Mouse (Mus musculus) testis, adult 2 months (tissue): ENCODE measurements around the gene 4930402F06Rik. TPM values are rescaled to one million over a fixed set of nuclear protein-coding genes. Genes with fewer than 3 reads are reported as not detected.

Experiments
- H3K27ac ChIP-seq: fragments of 200-500 bp; 2 replicates; pipeline ENCODE4 v1.5.1; 2012; ENCODE audit warnings: low read depth, low read length; ENCODE audit not compliant: control insufficient read depth, insufficient read depth
- H3K27me3 ChIP-seq: fragments of 200-500 bp; 2 replicates; pipeline ENCODE4 v1.6.1; 2012; ENCODE audit warnings: mild to moderate bottlenecking, low read length, moderate library complexity; ENCODE audit not compliant: control insufficient read depth, insufficient read depth
- H3K36me3 ChIP-seq: fragments of 200-500 bp; 2 replicates; pipeline ENCODE4 v1.6.1; 2012; ENCODE audit warnings: mild to moderate bottlenecking, low read length; ENCODE audit not compliant: control insufficient read depth, insufficient read depth
- H3K4me1 ChIP-seq: fragments of 200-500 bp; 2 replicates; pipeline ENCODE4 v1.6.1; 2012; ENCODE audit warnings: low read length; ENCODE audit not compliant: control insufficient read depth, insufficient read depth
- H3K4me3 ChIP-seq: fragments of 200-500 bp; 2 replicates; pipeline ENCODE4 v1.5.1; 2012; ENCODE audit warnings: low read depth, mild to moderate bottlenecking, low read length, moderate library complexity, mixed read lengths; ENCODE audit not compliant: control insufficient read depth
- CTCF ChIP-seq: fragments of 200-500 bp; IDR thresholded peaks from 2 replicates; pipeline ENCODE4 v1.5.1; 2012; ENCODE audit warnings: low read depth, mild to moderate bottlenecking, inconsistent platforms, low read length, moderate library complexity; ENCODE audit not compliant: control insufficient read depth, insufficient read depth, insufficient replicate concordance
- POLR2A ChIP-seq: fragments of 200-500 bp; IDR thresholded peaks from 2 replicates; pipeline ENCODE4 v1.6.1; 2012; ENCODE audit warnings: low read depth, mild to moderate bottlenecking, inconsistent platforms, low read length, moderate library complexity; ENCODE audit not compliant: control insufficient read depth
- polyA plus RNA-seq: library from polyadenylated mRNA; depleted of rRNA; stranded (reverse); fragments of >200 nt; gene quantifications from 2 replicates; pipeline ENCODE4 v1.2.3, GENCODE M21; 2012; rRNA removed

4930402F06Rik gene
- polyA plus RNA-seq, result 3.3 and 4.5 TPM in 2 replicates

DNA sequence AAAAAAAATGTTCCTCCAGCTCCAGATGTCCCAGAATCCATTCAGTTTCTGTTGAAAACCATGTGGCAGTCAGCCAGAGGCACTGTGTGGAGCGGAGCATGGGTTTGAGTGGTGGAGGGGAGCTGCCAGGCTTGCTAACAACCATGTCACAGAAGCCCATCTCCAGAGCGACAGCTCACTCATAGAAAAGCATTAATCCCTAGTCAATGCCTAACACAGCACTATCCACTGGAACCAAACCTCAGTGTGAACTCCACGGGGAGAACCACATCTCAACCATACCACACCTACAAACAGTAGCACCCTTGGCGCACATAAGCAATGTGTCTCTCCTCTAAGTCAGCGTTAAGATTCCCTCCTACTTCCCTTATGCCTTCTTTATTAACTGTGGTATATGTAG, at the start of gene 4930402F06Rik:
4930402F06Rik (minus strand) TSS at position 80 of the 400 bp plus-strand sequence.
- no peak within 1 kb of the TSS for H3K27ac ChIP-seq
- no peaks in the 10 kb centered on the region for H3K27me3 ChIP-seq
- H3K4me3 ChIP-seq, result peak within 1 kb of the TSS; percentile 71
- H3K36me3 ChIP-seq, result no peaks in the 10 kb centered on the region
- H3K4me1 ChIP-seq, result peaks cover 8% of the 10 kb centered on the region
- no peak for TF ChIP-seq CTCF
- no peak for TF ChIP-seq POLR2A

DNA sequence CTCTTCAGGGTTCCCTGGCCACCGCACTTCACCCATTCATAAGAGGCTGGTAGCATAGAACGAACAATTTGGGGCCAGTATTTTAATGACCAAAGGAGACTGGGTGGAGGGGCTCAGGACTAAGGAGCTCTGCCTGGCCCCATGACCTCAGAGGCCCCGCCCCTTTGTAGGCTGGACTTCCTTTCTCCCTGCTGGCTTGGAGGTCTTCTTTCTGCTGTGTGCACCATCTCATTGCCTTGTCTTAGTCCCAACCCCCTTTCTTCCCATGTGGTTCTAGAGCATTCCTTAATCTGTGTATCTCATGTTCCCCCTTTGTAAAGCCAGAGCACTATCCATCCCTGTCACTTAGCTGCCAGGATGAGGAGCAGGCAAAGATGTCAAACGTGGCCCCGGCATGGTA, 49.3 kb upstream of the 4930402F06Rik start:
- no peak for TF ChIP-seq CTCF
- TF ChIP-seq POLR2A, result no peak
- no peaks in the 10 kb centered on the region for H3K27me3 ChIP-seq
- H3K36me3 ChIP-seq, result no peaks in the 10 kb centered on the region
- H3K27ac ChIP-seq, result no peak overlapping the region
- H3K4me3 ChIP-seq, result no peak overlapping the region
- H3K4me1 ChIP-seq, result peaks cover 16% of the 10 kb centered on the region

DNA sequence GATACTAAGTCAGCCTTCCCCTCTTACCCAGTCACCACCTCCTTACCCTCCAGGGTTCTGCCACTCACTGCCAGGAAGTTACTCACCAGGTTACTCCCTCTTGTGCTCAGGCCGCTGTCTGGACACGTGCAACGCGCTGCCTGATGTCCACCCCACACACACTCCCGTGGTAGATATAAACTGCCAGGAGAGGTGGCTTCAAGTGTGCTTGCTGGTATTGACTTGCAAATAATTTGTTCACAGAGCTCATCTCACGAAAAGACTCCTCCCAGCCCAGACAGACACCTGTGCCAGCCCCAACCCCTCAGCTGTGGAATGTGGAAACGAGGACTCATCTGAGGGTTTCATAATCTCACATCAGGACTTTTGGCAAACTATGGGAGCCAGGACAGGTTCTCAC, 48.6 kb upstream of the 4930402F06Rik start:
- H3K36me3 ChIP-seq, result no peaks in the 10 kb centered on the region
- no peak for TF ChIP-seq POLR2A
- TF ChIP-seq CTCF, result no peak
- H3K27me3 ChIP-seq, result no peaks in the 10 kb centered on the region
- peaks cover 16% of the 10 kb centered on the region for H3K4me1 ChIP-seq
- H3K4me3 ChIP-seq, result no peak overlapping the region
- no peak overlapping the region for H3K27ac ChIP-seq

DNA sequence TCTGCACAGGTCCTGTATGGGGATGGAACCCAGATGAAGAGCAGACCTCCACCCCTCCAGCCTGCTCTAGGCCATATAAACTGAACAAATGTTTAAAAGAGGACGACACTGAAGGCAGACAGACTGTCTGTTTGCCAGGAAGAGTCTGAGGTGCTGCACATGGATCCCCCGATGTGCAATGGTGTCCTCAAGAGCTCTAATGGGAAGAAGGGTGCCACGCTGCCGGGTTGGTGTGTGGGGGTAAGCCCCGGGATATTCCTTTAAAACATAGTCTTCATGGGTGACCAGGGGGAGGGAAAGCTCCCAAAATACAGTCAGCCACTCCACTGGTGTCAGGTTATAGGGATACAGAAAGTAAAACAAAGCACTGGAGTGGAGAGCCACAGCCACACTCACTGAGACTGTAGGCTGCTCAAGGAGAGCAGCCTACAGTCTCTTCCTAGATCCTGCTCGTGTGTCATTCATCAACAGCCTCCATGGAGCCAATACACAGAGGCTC, 47.8 kb upstream of the 4930402F06Rik start:
- Histone ChIP-seq H3K36me3 (no peaks in the 10 kb centered on the region), H3K27me3 (no peaks in the 10 kb centered on the region), H3K4me3 (no peak overlapping the region), H3K4me1 (peaks cover 16% of the 10 kb centered on the region), H3K27ac (peak overlapping the region; percentile 69)
- no peak for TF ChIP-seq CTCF
- no peak for TF ChIP-seq POLR2A

DNA sequence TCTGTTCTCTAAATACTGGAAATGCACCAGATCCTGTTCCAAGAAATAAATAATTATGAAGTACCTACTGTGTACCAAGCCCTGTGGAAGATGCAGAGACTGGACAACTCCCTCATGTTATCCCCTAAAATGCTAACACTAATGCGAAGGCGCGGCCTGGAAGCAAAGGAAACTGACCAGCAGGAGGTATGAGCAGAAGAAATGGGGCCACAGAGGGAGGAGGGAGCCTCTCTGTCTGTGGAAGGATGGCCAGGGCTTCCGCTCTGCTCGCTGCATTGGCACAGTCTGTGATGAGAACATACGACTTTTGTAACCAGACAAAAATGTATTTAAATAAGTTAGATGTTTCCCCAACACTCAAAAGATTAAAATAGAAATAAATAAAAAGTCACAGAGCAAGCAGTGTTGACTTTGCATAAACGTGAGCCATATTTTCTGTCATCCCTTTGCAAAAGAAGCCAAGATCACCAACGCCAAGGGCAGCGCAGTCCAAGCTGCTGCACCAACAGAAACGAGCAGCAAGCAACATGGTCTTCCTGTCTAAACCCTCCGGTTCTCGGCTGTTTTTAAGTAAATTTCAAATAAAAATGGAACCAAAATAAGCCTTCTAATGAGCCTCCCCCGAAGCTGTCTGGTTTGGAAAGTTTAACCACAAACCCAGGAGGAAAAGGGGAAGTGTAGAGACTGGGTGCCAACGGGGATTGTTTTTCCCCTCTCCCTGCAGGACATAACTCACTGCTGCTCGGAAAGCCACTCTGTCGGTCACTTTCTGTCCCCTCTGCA, 47.2 kb upstream of the 4930402F06Rik start:
- H3K27ac ChIP-seq, result peak overlapping the region; percentile 69
- no peaks in the 10 kb centered on the region for H3K27me3 ChIP-seq
- no peak overlapping the region for H3K4me3 ChIP-seq
- no peaks in the 10 kb centered on the region for H3K36me3 ChIP-seq
- H3K4me1 ChIP-seq, result peaks cover 16% of the 10 kb centered on the region
- TF ChIP-seq CTCF (no peak), POLR2A (no peak)

DNA sequence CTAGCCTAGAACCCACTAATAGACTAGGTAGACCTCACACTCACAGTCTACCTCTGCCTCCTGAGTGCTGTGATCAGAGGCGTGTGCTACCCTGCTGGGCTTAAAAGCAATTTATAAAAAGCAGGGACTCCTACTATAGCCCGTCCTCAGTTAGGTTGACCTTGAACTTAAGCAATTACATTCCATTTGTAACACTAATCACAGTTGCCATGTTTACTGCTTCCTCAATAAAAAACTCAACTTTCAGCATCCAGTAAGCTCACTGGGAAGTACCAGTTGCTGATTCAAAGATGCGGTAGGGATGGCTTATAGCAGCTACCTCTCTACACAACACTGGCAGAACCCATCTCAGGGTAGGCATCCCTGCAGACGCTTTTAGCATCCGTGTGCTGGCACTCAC, 46.4 kb upstream of the 4930402F06Rik start:
- no peaks in the 10 kb centered on the region for H3K36me3 ChIP-seq
- peaks cover 16% of the 10 kb centered on the region for H3K4me1 ChIP-seq
- no peak overlapping the region for H3K4me3 ChIP-seq
- H3K27me3 ChIP-seq, result no peaks in the 10 kb centered on the region
- TF ChIP-seq CTCF, result no peak
- no peak for TF ChIP-seq POLR2A
- no peak overlapping the region; the same call in 1 of the 2 replicates for H3K27ac ChIP-seq

DNA sequence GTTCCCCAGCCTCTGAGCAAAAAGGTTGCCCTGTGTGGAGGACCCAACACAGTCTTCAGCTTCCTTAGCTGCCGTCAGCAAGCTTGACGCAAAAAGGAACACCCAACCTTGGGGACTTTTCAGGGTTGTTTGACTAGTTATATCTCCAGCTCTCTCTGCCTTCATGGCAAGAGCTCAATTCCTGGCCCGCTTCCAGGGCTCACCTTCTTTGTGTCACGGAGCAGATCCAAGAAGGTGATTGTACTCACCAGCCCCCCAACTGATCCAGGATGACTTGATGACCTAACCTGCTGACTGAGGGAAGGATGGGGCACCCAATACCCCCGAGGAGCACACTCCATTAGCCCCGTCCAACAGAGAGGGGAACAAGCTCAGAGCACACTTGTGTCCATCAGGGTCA, 45.1 kb upstream of the 4930402F06Rik start:
- Histone ChIP-seq H3K4me3 (no peak overlapping the region), H3K27me3 (no peaks in the 10 kb centered on the region), H3K27ac (no peak overlapping the region), H3K4me1 (peaks cover 14% of the 10 kb centered on the region), H3K36me3 (no peaks in the 10 kb centered on the region)
- TF ChIP-seq CTCF, result no peak
- TF ChIP-seq POLR2A, result no peak
